Mouse (Mus musculus) stomach, embryonic 14.5 days (tissue): ENCODE measurements at regions not wholly inside any gene's neighbourhood (a gene's known extent, or its start where the extent isn't known, plus 50 kb on each side); places are given as distances from the start of the nearest gene placed in this dataset.

Experiments
- ATAC-seq: fragments of 200-750 bp; cut with Nextera tagmentation; 2 replicates; pipeline ENCODE4 v1.8.0; 2017; ENCODE audit warnings: low read depth, moderate TSS enrichment; ENCODE audit not compliant: insufficient number of reproducible peaks, insufficient read depth, low FRiP score
- H3K27ac ChIP-seq: fragments of 300-500 bp; sonication (generic); 2 replicates; pipeline ENCODE4 v1.5.1; 2014; ENCODE audit warnings: mild to moderate bottlenecking, low read length, moderate library complexity, mixed read lengths
- H3K27me3 ChIP-seq: fragments of 300-500 bp; sonication (generic); 2 replicates; pipeline ENCODE4 v1.6.1; 2014; ENCODE audit warnings: low read length, control low read depth, mixed read lengths; ENCODE audit not compliant: control insufficient read depth, insufficient read depth
- H3K36me3 ChIP-seq: fragments of 300-500 bp; sonication (generic); 2 replicates; pipeline ENCODE4 v1.6.1; 2014; ENCODE audit warnings: mild to moderate bottlenecking, control low read depth, low read length, moderate library complexity, mixed read lengths; ENCODE audit not compliant: control insufficient read depth, insufficient read depth
- H3K4me1 ChIP-seq: fragments of 300-500 bp; sonication (generic); 2 replicates; pipeline ENCODE4 v1.6.1; 2014; ENCODE audit warnings: low read length, control low read depth, mixed read lengths; ENCODE audit not compliant: control insufficient read depth, insufficient read depth
- H3K4me2 ChIP-seq: fragments of 300-500 bp; sonication (generic); replicated peaks from 2 replicates; pipeline ENCODE4 v1.6.1; 2014; ENCODE audit warnings: low read depth, low read length, control low read depth
- H3K4me3 ChIP-seq: fragments of 300-500 bp; sonication (generic); 2 replicates; pipeline ENCODE4 v1.5.1; 2014; ENCODE audit warnings: low read depth, low read length, control low read depth
- H3K9ac ChIP-seq: fragments of 300-500 bp; sonication (generic); replicated peaks from 2 replicates; pipeline ENCODE4 v1.6.1; 2014; ENCODE audit warnings: low read depth, mild to moderate bottlenecking, control low read depth, low read length, moderate library complexity, mixed read lengths
- H3K9me3 ChIP-seq: fragments of 300-500 bp; sonication (generic); 2 replicates; pipeline ENCODE4 v1.6.1; 2016; ENCODE audit warnings: low read depth, low read length, control low read depth; ENCODE audit not compliant: control insufficient read depth
- WGBS: fragments of 180-500 bp; shearing (Covaris S2); extraction: QIAGEN DNeasy Blood & Tissue Kit; methylation state at CpG from one replicate; pipeline ENCODE4 v1.1.7; 2014; 5-methylcytosine and 5-hydroxymethylcytosine counted together

DNA sequence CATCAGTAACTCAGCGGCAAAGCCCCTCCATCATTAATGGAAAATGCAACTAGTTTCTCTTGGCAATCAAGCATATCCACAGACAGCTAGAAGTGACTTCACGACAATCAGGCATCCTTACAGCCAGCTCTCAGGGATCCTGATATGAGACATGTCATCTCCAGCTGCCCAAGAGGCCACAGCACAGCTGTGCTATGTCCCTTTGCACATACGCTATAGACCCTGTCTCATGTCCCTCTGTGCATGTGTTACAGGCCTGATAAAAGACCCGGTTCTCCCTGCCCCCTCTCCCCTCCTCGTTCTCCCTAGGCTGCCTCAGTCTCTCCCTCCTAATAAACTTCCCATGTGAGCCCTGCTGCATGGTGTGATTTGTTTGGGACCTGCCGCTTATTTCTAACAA lies 561.5 kb downstream of the Mdfic start:
- no peaks in the 10 kb centered on the region for H3K9me3 ChIP-seq
- H3K4me1 ChIP-seq = no peaks in the 10 kb centered on the region
- no peaks in the 10 kb centered on the region for H3K36me3 ChIP-seq
- H3K27ac ChIP-seq = no peak overlapping the region
- H3K4me3 ChIP-seq = no peak overlapping the region
- H3K4me2 ChIP-seq = no peak overlapping the region
- ATAC-seq = no peak
- no peaks in the 10 kb centered on the region for H3K27me3 ChIP-seq
- no peak overlapping the region for H3K9ac ChIP-seq
- WGBS = 87% methylated on average over 6 of the region's 6 CpGs
